Mouse (Mus musculus): ENCODE results near the gene Rab33b. TPM values are rescaled to one million over a fixed set of nuclear protein-coding genes. Genes with fewer than 3 reads are reported as not detected.

The Rab33b gene
- polyA plus RNA-seq (2017; shearing (Covaris generic)), result 31.3 TPM

GRCm38 (mm10) chr3:51483741-51484359 lies at the start of gene Rab33b:
Gene Rab33b, plus strand, starts transcription at chr3:51483920.

Other genes starting within 250 kb of the Rab33b start
- gene Elf2, start 143.3 kb upstream of the Rab33b start, polyA plus RNA-seq (2017; shearing (Covaris generic)), result 127 TPM
- not detected for gene Mgarp, start 87.2 kb upstream of the Rab33b start, polyA plus RNA-seq (2017; shearing (Covaris generic))
- gene Ndufc1, start 74.9 kb upstream of the Rab33b start, polyA plus RNA-seq (2017; shearing (Covaris generic)), result 88.6 TPM
- 110 TPM for gene Naa15, start 68.8 kb upstream of the Rab33b start, polyA plus RNA-seq (2017; shearing (Covaris generic))
- 17.9 TPM for gene Setd7, start 77.0 kb downstream of the Rab33b start, polyA plus RNA-seq (2017; shearing (Covaris generic))
- 103 TPM for gene Mgst2, start 176.4 kb downstream of the Rab33b start, polyA plus RNA-seq (2017; shearing (Covaris generic))